Mouse (Mus musculus) kidney, embryonic 14.5 days (tissue): ENCODE data around the gene Ints3. TPM values are rescaled to one million over a fixed set of nuclear protein-coding genes. Genes with fewer than 3 reads are reported as not detected.

ENCODE experiments used
- ATAC-seq: fragments of 200-750 bp; cut with Nextera tagmentation; 2 replicates; pipeline ENCODE4 v1.8.0; 2017; ENCODE audit warnings: moderate number of reproducible peaks, mild to moderate bottlenecking, moderate TSS enrichment, moderate library complexity; ENCODE audit not compliant: low FRiP score, low TSS enrichment
- H3K27ac ChIP-seq: fragments of 300-500 bp; sonication (generic); 2 replicates; pipeline ENCODE4 v1.5.1; 2014; ENCODE audit warnings: low read depth, mild to moderate bottlenecking, low read length, moderate library complexity, mixed read lengths
- H3K27me3 ChIP-seq: fragments of 300-500 bp; sonication (generic); 2 replicates; pipeline ENCODE4 v1.6.1; 2014; ENCODE audit warnings: mild to moderate bottlenecking, low read length; ENCODE audit not compliant: control insufficient read depth, insufficient read depth
- H3K36me3 ChIP-seq: fragments of 300-500 bp; sonication (generic); 2 replicates; pipeline ENCODE4 v1.6.1; 2014; ENCODE audit warnings: low read length, mixed read lengths; ENCODE audit not compliant: control insufficient read depth, insufficient read depth
- H3K4me1 ChIP-seq: fragments of 300-500 bp; sonication (generic); 2 replicates; pipeline ENCODE4 v1.6.1; 2014; ENCODE audit warnings: low read length, mixed read lengths; ENCODE audit not compliant: control insufficient read depth, insufficient read depth
- H3K4me2 ChIP-seq: fragments of 300-500 bp; sonication (generic); replicated peaks from 2 replicates; pipeline ENCODE4 v1.6.1; 2014; ENCODE audit warnings: low read depth, mild to moderate bottlenecking, low read length
- H3K4me3 ChIP-seq: fragments of 300-500 bp; sonication (generic); 2 replicates; pipeline ENCODE4 v1.5.1; 2014; ENCODE audit warnings: mild to moderate bottlenecking, low read length
- H3K9ac ChIP-seq: fragments of 300-500 bp; sonication (generic); 2 replicates; pipeline ENCODE4 v1.6.1; 2014; ENCODE audit warnings: low read depth, mild to moderate bottlenecking, low read length, moderate library complexity
- H3K9me3 ChIP-seq: fragments of 300-500 bp; sonication (generic); 2 replicates; pipeline ENCODE4 v1.6.1; 2016; ENCODE audit warnings: low read length; ENCODE audit not compliant: control insufficient read depth
- WGBS: fragments of 180-500 bp; shearing (Covaris S2); extraction: QIAGEN DNeasy Blood & Tissue Kit; methylation state at CpG from one replicate; pipeline ENCODE4 v1.1.7; 2014; 5-methylcytosine and 5-hydroxymethylcytosine counted together
- polyA plus RNA-seq: library from polyadenylated mRNA; unstranded; fragments of >200 nt; fragmentation: Nextera tagmentation; extraction: Ambion mirVana; gene quantifications from 2 replicates; pipeline ENCODE4 v1.2.1, GENCODE M21; 2014

The Ints3 gene
- polyA plus RNA-seq, 1 experiment from 2014 or later, result 39.2 TPM

- no peaks in the 10 kb centered on the region for H3K27me3 ChIP-seq
- peak overlapping the region; percentile 23; the same call in 1 of the 2 replicates for H3K4me3 ChIP-seq
- H3K36me3 ChIP-seq, result no peaks in the 10 kb centered on the region
- peak overlapping the region; percentile 96 for H3K27ac ChIP-seq
- WGBS, result 16% methylated on average over 7 of the region's 7 CpGs
- H3K4me1 ChIP-seq, result peaks cover 4% of the 10 kb centered on the region
- no peaks in the 10 kb centered on the region for H3K9me3 ChIP-seq
- ATAC-seq, result peak; percentile 51
- peak overlapping the region; percentile 38 for H3K9ac ChIP-seq
- H3K4me2 ChIP-seq, result peak overlapping the region; percentile 41
Measured at GRCm38 (mm10) chr3:90447123-90447494, 13.7 kb upstream of the Ints3 start.

GRCm38 (mm10) chr3:90446389-90447122 is 13.1 kb upstream of the Ints3 start:
- Histone ChIP-seq H3K36me3 (no peaks in the 10 kb centered on the region), H3K9me3 (no peaks in the 10 kb centered on the region), H3K4me1 (peaks cover 4% of the 10 kb centered on the region), H3K9ac (peak overlapping the region; percentile 38), H3K27me3 (no peaks in the 10 kb centered on the region), H3K4me3 (peak overlapping the region; percentile 23), H3K4me2 (peak overlapping the region; percentile 41), H3K27ac (peak overlapping the region; percentile 96)
- ATAC-seq, result peak; percentile 94
- under 1% methylated on average over 17 of the region's 17 CpGs for WGBS

GRCm38 (mm10) chr3:90445417-90446200 is 12.2 kb upstream of the Ints3 start:
- Histone ChIP-seq H3K9me3 (no peaks in the 10 kb centered on the region), H3K9ac (peak overlapping the region; percentile 38; the same call in 1 of the 2 replicates), H3K4me1 (peaks cover 4% of the 10 kb centered on the region), H3K4me2 (peak overlapping the region; percentile 41), H3K27me3 (no peaks in the 10 kb centered on the region), H3K36me3 (no peaks in the 10 kb centered on the region), H3K4me3 (no peak overlapping the region), H3K27ac (peak overlapping the region; percentile 96)
- WGBS, result 50% methylated on average over 11 of the region's 11 CpGs
- 0 out of 2 replicates have a peak, but pooled peaks have one; percentile 16 for ATAC-seq

- no peak for ATAC-seq
- 86% methylated on average over 3 of the region's 3 CpGs for WGBS
Measured at GRCm38 (mm10) chr3:90443977-90444376, 10.6 kb upstream of the Ints3 start.

GRCm38 (mm10) chr3:90440756-90441155 is 7.3 kb upstream of the Ints3 start:
- no peak overlapping the region for H3K4me2 ChIP-seq
- H3K9ac ChIP-seq, result no peak overlapping the region
- no peaks in the 10 kb centered on the region for H3K27me3 ChIP-seq
- H3K4me1 ChIP-seq, result no peaks in the 10 kb centered on the region
- no peak overlapping the region for H3K27ac ChIP-seq
- no peak for ATAC-seq
- 89% methylated on average over 2 of the region's 2 CpGs for WGBS
- H3K4me3 ChIP-seq, result no peak overlapping the region
- no peaks in the 10 kb centered on the region for H3K36me3 ChIP-seq
- H3K9me3 ChIP-seq, result no peaks in the 10 kb centered on the region

More at GRCm38 (mm10) chr3:90443977-90444376, 10.6 kb upstream of the Ints3 start:
- no peak overlapping the region for H3K4me3 ChIP-seq
- H3K36me3 ChIP-seq, result no peaks in the 10 kb centered on the region
- H3K27me3 ChIP-seq, result no peaks in the 10 kb centered on the region
- H3K27ac ChIP-seq, result no peak overlapping the region
- H3K4me1 ChIP-seq, result peaks cover 4% of the 10 kb centered on the region
- H3K4me2 ChIP-seq, result no peak overlapping the region
- no peak overlapping the region for H3K9ac ChIP-seq
- no peaks in the 10 kb centered on the region for H3K9me3 ChIP-seq

- WGBS, result 60% methylated on average over 4 of the region's 4 CpGs
- Histone ChIP-seq H3K4me2 (no peak overlapping the region), H3K9ac (no peak overlapping the region), H3K27me3 (no peaks in the 10 kb centered on the region), H3K4me3 (no peak overlapping the region), H3K4me1 (peaks cover 4% of the 10 kb centered on the region), H3K9me3 (no peaks in the 10 kb centered on the region), H3K27ac (no peak overlapping the region), H3K36me3 (no peaks in the 10 kb centered on the region)
- no peak for ATAC-seq
Measured at GRCm38 (mm10) chr3:90437131-90437530, 3.7 kb upstream of the Ints3 start.

- Histone ChIP-seq H3K4me1 (peaks cover 18% of the 10 kb centered on the region), H3K4me3 (peak overlapping the region; percentile 74), H3K27ac (peak overlapping the region; percentile 98; the same call in 1 of the 2 replicates), H3K9ac (peak overlapping the region; percentile 62; the same call in 1 of the 2 replicates), H3K27me3 (no peaks in the 10 kb centered on the region), H3K9me3 (no peaks in the 10 kb centered on the region), H3K36me3 (no peaks in the 10 kb centered on the region), H3K4me2 (peak overlapping the region; percentile 96)
- WGBS, result 47% methylated on average over 11 of the region's 11 CpGs
- no peak for ATAC-seq
Measured at GRCm38 (mm10) chr3:90434073-90434730, 780 bp upstream of the Ints3 start.

- WGBS, result 0% methylated on average over 12 of the region's 12 CpGs
- peak overlapping the region; percentile 96 for H3K4me2 ChIP-seq
- H3K9ac ChIP-seq, result peak overlapping the region; percentile 91
- H3K4me3 ChIP-seq, result peak overlapping the region; percentile 74
- H3K27me3 ChIP-seq, result no peaks in the 10 kb centered on the region
- peaks cover 22% of the 10 kb centered on the region for H3K4me1 ChIP-seq
- no peaks in the 10 kb centered on the region for H3K36me3 ChIP-seq
- peak; percentile 30 for ATAC-seq
- H3K9me3 ChIP-seq, result no peaks in the 10 kb centered on the region
- H3K27ac ChIP-seq, result peak overlapping the region; percentile 98
Measured at GRCm38 (mm10) chr3:90432811-90433219, 607 bp downstream of the Ints3 start.
